Mouse (Mus musculus) CD4-positive, CD25-positive, alpha-beta regulatory T cell, adult 2 months (primary cell): ENCODE measurements around the gene Rora.

Experiments
- DNase-seq: peaks from one replicate; pipeline ENCODE4 v3.0.0-alpha.2; 2012; ENCODE audit warnings: low read depth, low spot score

The Rora gene

GRCm38 (mm10) chr9:68688151-68688550, 34.6 kb downstream of the Rora start:
- no peak for DNase-seq

GRCm38 (mm10) chr9:68689351-68689750, 35.8 kb downstream of the Rora start:
- DNase-seq = peak; percentile 55

- DNase-seq = no peak
Observed at GRCm38 (mm10) chr9:68694889-68695495, 41.4 kb downstream of the Rora start.

DNA sequence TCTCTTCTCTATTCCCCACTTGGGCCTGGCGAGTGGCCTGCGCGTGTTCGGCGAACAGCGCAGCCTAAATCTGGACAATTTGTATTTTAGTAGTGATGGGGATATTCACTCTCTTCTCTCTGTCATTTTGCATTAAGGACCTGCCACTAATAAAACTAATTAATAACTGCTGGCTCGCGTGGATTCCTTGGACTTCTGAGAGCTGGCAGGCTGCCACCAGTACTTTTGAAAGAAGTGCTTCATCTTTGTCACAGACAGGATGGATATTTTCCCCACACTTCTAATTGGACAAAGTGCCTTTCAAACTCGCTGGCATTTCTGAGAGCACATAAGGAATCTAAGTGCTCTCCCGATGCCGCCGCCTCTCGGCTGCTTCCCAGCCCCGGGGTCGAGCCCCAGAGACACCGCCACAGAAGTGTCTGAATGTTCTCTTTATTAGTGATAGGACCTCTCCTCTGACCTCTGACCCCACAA, 41.9 kb downstream of the Rora start:
- no peak for DNase-seq

DNA sequence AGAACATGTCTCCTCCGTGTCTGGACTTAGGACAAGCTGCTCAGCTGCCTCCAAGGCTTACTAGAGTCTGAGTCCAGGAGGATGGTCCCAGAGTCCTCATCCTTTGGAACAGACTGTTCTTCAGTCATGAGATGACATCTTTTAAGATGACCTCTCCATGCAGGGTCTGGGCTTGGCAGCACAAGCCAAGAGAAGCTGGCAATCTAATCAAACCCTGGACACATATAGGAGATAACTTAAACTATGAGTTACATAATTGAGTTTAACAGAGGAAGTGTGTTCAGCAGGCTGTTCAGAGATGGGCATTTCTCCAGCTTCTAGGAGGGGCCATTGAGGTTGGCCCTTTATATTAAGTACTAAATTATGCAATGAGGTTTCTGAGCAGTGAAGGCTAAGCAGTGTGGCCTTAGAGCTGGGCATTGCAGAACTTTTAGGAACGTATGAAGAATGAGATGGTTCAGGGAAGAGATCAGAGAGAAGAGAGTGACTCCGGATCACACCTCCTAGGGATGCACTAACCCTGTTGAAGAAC, 42.9 kb downstream of the Rora start:
- DNase-seq = no peak

DNA sequence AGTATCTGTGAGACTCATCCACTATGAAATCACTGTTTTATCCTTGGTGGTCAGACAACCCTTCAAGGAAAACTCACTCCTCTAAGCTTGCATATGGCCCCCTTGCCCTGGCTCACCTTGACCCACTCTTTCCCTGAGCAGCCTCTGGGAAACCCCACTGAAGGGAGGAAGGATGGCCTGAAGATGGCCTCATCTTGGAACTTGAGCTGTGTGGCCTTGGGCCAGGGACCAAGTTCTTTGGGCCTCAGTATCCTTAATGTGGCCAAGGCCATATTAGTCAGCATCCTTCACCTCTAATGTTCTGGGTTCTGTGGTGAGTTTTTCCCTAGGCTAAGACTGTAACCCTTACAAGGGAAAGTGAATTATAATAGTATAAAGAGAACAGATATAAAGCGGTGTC, 45.8 kb downstream of the Rora start:
- DNase-seq = no peak

DNA sequence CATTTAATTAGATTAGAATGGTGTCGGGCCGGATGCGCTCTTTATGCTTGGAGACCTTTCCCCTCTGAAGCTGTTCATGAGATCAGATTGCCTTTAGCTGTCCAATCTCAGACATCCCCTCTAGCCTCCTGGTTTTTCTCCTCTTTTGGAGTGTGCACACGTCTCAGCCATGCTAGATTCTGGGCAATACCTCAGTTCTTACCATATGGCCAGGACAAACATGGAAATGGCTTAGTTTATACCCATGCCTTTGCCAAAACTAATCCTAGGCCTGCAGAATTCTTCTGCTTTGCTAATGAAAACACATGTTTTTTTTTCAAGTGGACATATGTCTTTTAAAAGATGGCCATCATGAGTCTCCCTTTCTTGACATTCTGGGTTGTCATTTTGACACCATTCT, 46.3 kb downstream of the Rora start:
- DNase-seq = no peak

DNA sequence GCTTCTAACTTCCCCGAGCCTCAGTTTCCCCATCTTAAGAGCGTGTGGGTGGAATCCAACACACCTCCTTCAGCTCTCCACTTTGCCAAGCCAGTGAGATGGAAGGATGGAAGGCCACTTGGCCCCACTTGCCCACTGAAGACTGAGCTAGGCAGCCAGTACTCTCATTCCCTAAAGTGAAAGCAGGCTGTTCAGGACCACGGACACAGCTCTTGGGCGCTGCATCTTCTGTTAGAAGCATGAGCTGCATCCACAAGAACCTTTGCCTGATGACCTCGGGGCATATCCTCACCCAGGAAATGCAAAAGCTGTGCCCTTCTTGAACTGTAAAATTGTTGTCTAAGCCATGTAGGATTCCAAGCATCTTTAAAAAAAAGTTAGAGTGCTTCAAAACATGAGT, 54.0 kb downstream of the Rora start:
- no peak for DNase-seq

GRCm38 (mm10) chr9:68709232-68709631, 55.6 kb downstream of the Rora start:
- DNase-seq = no peak

DNA sequence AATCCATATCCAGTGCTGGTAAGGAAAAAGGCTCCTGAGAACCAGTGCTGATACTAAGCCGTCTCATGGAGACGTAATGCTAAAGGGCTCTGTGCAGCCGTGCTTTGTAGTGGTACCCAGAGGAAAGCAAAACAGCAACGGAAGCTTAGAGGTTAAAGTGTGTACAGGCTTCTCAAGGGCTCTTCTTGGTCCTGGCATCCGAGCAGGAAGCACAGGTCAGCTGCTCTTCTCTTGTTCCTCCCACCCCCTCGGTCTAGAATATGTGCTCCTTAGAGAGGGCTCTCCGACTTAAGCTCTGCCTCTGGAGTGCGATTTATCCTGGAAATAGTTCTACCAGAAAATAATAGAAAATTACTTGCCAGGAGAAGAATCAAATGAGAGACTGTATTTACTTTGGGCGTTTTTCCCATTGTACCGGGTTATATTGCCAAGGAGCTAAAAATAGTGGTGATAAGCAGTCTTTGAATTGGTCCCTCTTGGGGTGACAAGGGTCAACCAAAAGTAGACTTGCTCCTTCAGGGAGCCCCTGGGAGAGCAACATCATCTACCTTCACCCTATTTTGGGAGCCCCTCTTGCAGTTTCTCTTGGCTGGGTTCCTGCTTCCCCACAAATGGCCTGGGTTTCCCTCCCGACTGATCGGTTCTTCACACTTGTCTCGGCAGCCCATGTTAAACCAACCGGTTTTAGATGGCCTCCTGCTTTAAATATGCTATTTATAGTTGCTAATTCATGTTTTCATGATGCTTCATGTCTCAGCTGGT, 57.5 kb downstream of the Rora start:
- no peak for DNase-seq

GRCm38 (mm10) chr9:68716961-68717360, 63.4 kb downstream of the Rora start:
- DNase-seq = peak; percentile 39

GRCm38 (mm10) chr9:68718427-68718826, 64.8 kb downstream of the Rora start:
- DNase-seq = no peak

DNA sequence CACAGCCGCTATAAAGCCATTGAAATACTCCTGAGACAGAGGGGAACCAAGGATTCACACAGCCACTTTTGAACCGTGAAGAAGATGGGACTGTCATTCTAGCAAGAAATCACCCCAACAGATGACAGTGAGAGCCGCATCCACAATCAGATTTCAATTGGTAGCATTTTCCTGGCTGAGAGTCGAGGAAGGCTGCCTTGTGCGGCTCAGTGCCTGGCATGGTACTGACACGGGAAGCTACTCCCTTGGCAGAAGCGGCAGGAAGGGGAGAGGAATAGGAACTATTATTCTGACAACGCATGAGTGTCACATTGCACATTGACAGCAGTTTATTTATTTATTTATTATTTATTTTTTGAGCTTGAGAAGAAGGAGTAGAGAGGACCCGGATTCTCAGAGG, 65.7 kb downstream of the Rora start:
- DNase-seq = no peak

DNA sequence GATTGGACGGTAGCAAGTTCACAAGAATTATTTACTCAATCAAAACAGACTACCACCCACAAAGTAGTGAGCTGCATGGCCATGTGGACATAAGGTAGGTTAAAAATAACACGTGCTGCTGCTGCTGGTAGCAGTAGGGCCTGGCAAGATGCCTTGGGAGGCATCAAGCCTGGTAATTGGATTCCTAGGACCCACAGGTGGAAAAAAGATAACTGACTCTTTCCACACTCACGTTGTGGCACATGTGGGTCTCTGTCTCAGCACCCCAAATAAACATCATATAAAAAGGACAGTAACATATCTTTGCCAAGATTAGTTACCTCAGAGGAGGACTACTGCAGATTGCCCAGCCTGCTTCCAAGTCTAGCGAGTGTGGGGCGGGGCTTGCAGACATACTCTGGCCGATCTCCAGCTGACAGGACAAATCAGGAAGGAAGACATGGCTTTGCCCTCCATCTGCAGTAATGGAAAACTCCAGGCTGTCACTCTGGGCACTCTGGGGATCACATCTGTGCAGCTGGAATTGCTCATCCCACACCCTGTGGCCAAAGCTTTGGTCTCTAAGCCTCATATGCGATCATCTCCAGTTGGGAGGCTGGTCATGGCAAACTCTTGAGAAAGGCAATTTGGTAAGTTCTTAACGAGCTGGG, 71.2 kb downstream of the Rora start:
- no peak for DNase-seq

DNA sequence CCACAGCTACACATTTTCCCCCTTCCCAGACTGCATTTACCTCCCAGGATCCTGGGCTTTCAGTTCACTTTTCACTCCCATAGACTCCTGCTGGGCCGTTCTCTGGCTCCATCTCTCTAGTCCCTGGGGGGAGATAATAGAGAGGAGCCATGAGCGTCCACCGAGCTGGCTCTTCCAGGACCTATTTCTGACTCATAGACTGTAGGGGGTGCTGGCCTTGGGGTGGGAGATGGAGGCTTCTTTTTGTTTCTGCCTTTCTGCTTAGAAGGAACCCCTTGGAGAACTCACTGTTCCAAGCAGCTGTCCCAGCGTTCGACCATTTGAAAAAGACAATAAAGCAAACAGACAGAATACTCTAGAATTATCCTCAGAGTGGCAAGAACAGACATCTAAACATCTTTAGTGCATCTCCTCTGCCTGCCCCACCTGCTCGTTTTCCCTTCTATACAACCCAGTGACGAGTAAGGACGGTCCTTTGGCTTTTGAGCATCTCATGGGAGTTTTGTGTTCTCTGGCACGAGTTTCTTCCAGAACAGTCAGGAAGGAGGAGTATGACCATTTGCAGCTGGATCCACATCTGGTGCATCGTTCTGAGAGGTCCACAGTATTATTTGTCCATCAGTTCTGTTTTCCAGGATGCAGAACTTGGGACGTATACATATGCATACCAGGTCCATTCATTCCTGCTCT, 73.7 kb downstream of the Rora start:
- no peak for DNase-seq

GRCm38 (mm10) chr9:68731438-68731837, 77.9 kb downstream of the Rora start:
- DNase-seq = no peak

DNA sequence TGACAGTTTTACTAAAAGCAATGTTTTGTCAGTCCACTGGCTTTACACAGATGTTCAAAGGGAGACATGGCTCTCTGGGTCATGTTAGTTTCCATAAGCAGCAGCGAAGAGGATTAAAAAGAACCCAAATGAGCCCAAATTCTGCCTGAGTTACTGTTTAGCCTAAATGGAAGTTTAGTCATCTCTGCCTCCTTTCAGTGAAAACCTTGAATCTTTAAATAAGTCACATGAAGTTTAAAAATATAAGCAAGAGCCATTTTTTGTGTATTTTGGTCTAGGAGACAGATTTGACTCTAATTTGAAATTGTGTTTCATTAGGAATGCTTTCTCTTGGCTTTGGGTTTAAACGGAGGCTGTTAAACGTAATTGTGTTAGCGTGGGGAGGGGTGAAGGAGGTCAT, 79.3 kb downstream of the Rora start:
- no peak for DNase-seq

DNA sequence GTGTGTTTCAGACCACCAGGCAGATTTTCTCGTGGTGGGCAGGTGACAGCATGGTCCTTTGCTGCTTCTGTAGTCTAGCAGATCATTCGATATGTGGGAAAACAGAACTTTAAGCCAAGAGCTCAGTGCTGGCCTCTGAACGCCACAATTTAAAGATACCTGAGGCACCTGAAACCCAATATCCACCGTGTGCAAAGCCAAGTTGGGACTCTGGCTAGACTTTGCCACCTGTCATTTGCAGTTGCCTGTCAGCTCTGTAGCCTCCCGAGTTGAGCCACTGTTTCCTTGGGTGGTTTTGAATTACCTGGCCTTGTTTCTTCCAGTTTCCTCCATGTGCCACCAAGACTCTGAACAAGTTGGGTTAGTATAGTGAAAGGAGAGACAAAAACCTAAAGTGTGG, 82.3 kb downstream of the Rora start:
- DNase-seq = no peak

- DNase-seq = no peak
Observed at GRCm38 (mm10) chr9:68737197-68737736, 83.7 kb downstream of the Rora start.

DNA sequence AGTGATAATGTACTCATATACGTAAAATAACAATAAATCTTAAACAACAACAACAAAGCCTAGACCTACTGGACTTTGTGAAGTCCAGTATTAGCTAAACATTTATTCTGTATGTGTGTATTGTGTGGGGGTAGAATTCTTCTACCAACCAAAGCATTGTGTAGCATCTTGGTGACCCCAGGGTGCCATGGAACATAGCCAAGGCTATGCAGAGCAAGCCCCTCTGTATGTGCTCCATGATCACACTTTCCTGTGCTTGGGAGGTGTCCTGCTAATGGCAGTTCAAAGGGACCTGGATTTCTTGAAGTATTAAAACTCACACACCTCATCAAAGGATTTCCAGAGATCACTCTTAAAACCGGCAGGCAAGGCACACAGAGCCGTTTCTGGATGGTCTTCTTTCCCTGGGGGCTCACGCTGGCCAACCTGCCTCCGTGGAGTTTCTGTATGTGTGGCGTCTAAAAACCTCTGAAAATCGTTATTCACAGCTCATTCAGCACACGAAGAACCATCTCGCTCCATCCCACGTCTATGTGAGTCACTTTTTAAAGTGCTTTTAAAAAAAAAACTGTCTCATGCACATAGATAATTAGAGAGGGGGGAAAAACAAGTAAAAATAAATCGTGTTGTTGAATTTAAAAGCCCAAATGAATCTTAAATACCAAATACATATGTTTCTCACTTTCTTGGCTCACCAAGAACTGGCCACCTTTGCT, 92.5 kb downstream of the Rora start:
- DNase-seq = no peak

DNA sequence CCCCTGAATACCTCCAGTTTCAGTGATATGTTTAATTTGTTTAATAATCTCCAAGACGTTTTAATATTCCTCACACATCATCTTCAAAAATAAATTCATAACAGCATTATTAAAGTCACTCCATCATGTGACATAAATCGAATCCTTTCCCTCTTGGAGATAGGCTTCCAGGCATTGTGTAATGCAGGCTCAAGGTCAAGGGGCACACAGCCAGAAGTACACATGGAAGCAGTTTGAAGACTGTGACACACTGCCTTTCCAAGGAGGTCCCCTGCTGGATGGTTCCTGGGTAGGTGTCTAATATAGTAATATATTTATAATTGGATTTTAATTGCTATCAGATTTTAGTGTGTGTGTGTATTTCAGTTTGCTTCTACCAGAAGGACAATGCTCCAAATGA, 103.4 kb downstream of the Rora start:
- DNase-seq = no peak
